11 mouse cellular contexts compared by ENCODE assay signal in genomic region chr14:89347972-89348371, GRCm38 (mm10).
DNase-seq lines count a peak whose midpoint lies in the region; ATAC-seq and TF ChIP-seq lines count a peak whose summit lies in the region.
"Had no signal": no experiment of that assay in that cellular context is flagged by ENCODE, and none has a peak within 500 bp of the region (broad histone marks: within the 10 kb centered on the region; RNA-seq: fewer than 3 reads in every experiment).

No protein-coding gene starts in this region.

- peak; percentile 38 for TF ChIP-seq CTCF in gastrocnemius, adult 2 months (IDR thresholded peaks at IDR 0.05)

- ATAC-seq in midbrain, embryonic 14.5 days (ENCODE audit: low FRiP score, low TSS enrichment): no peak; the same call in 1 of the 2 replicates
- no peak for ATAC-seq in midbrain, embryonic 16.5 days

- intact Hi-C loops in gastrocnemius, adult 2 months (cut with DNase I): no loop called here

- no peaks in the 10 kb centered on the region for H3K27me3 ChIP-seq in midbrain, embryonic 14.5 days (ENCODE audit: control insufficient read depth, insufficient read depth, low read length)
- no peaks in the 10 kb centered on the region for H3K27me3 ChIP-seq in midbrain, embryonic 16.5 days (ENCODE audit: control insufficient read depth, insufficient read depth, low read depth, low read length)
- H3K27me3 ChIP-seq: embryonic facial prominence, embryonic 13.5 days had no signal

- no peak for DNase-seq in gastrocnemius, adult 2 months
- DNase-seq in gastrocnemius, postnatal 10 days: no peak
- peak; percentile 81 for DNase-seq in midbrain, embryonic 14.5 days
- peak; percentile 5 for DNase-seq in fibroblast of lung, adult 2 months (ENCODE audit: low read depth)
- peak; percentile 27 for DNase-seq in retina, postnatal 7 days (ENCODE audit: low read depth, low spot score)
- DNase-seq in ovary, adult 18-20 months (ENCODE audit: low spot score): no peak
- DNase-seq in lung, adult 18-20 months: no peak

- no peaks in the 10 kb centered on the region for H3K9me3 ChIP-seq in midbrain, embryonic 14.5 days (ENCODE audit: control insufficient read depth, low read length)
- no peaks in the 10 kb centered on the region for H3K9me3 ChIP-seq in midbrain, embryonic 16.5 days (replicated peaks; ENCODE audit: control insufficient read depth, low read length, poor library complexity, severe bottlenecking)
- H3K9me3 ChIP-seq: embryonic facial prominence, embryonic 13.5 days; G1E had no signal

- no peak overlapping the region for H3K27ac ChIP-seq in gastrocnemius, adult 2 months
- H3K27ac ChIP-seq in midbrain, embryonic 14.5 days (replicated peaks; ENCODE audit: low read depth, low read length): no peak overlapping the region
- no peak overlapping the region for H3K27ac ChIP-seq in midbrain, embryonic 16.5 days (ENCODE audit: low read length)
- H3K27ac ChIP-seq: embryonic facial prominence, embryonic 13.5 days; liver, embryonic 14.5 days had no signal

- no peaks in the 10 kb centered on the region for H3K4me1 ChIP-seq in midbrain, embryonic 14.5 days (ENCODE audit: control insufficient read depth, insufficient read depth, low read length)
- H3K4me1 ChIP-seq in midbrain, embryonic 16.5 days (ENCODE audit: control insufficient read depth, insufficient read depth, low read length): no peaks in the 10 kb centered on the region
- H3K4me1 ChIP-seq: embryonic facial prominence, embryonic 13.5 days had no signal

- no peaks in the 10 kb centered on the region for H3K36me3 ChIP-seq in midbrain, embryonic 14.5 days (ENCODE audit: control insufficient read depth, insufficient read depth, low read length)
- no peaks in the 10 kb centered on the region for H3K36me3 ChIP-seq in midbrain, embryonic 16.5 days (ENCODE audit: control insufficient read depth, insufficient read depth, low read length)
- H3K36me3 ChIP-seq: embryonic facial prominence, embryonic 13.5 days; G1E had no signal

- H3K4me3 ChIP-seq in gastrocnemius, adult 2 months: no peak overlapping the region
- H3K4me3 ChIP-seq in midbrain, embryonic 14.5 days (replicated peaks; ENCODE audit: low read depth, low read length): no peak overlapping the region
- H3K4me3 ChIP-seq in midbrain, embryonic 16.5 days (ENCODE audit: low read depth, low read length): no peak overlapping the region
- H3K4me3 ChIP-seq: embryonic facial prominence, embryonic 13.5 days had no signal

- WGBS in midbrain, embryonic 14.5 days: 48% methylated on average over 4 of the region's 4 CpGs
- WGBS in midbrain, embryonic 16.5 days: 42% methylated on average over 4 of the region's 4 CpGs

- no peak overlapping the region for H3K4me2 ChIP-seq in midbrain, embryonic 14.5 days (ENCODE audit: low read length)
- no peak overlapping the region for H3K4me2 ChIP-seq in midbrain, embryonic 16.5 days (ENCODE audit: low read length)
- H3K4me2 ChIP-seq: embryonic facial prominence, embryonic 13.5 days had no signal

- H3K9ac ChIP-seq in midbrain, embryonic 14.5 days (replicated peaks; ENCODE audit: low read length): no peak overlapping the region
- H3K9ac ChIP-seq in midbrain, embryonic 16.5 days (ENCODE audit: low read depth, low read length): no peak overlapping the region
- H3K9ac ChIP-seq: embryonic facial prominence, embryonic 13.5 days; liver, embryonic 14.5 days had no signal

Comparison
In these comparisons a context has a peak if more than half of its experiments do, and no peak if none do; other contexts are left out.
1. DNase-seq: peak in midbrain, embryonic 14.5 days (single experiment), fibroblast of lung, adult 2 months (single experiment) and retina, postnatal 7 days (single experiment); none in gastrocnemius, adult 2 months (single experiment), gastrocnemius, postnatal 10 days (single experiment), ovary, adult 18-20 months (single experiment) and lung, adult 18-20 months (0 of 2).